Mouse (Mus musculus): ENCODE data around the gene Acbd4. TPM values are rescaled to one million over a fixed set of nuclear protein-coding genes. Genes with fewer than 3 reads are reported as not detected.

The Acbd4 gene
- polyA plus RNA-seq, 1 experiment, result 17.9 TPM

GRCm38 (mm10) chr11:103158621-103159478 is 57.4 kb downstream of the Acbd4 start:
- H3K4me1 ChIP-seq (ENCODE audit: control insufficient read depth, insufficient read depth, insufficient read length), result no peaks in the 10 kb centered on the region; the same call in 1 of the 2 replicates
- 14% methylated on average over 25 of the region's 25 CpGs for WGBS
- H3K27ac ChIP-seq (ENCODE audit: insufficient read depth, low read length), result no peak overlapping the region
- TF ChIP-seq CTCF (IDR thresholded peaks at IDR 0.05; ENCODE audit: extremely low read depth, insufficient read depth, insufficient read length, insufficient replicate concordance) (peak; percentile 100), POLR2A (IDR thresholded peaks at IDR 0.05; ENCODE audit: low read depth, low read length) (no peak)
- H3K4me3 ChIP-seq (ENCODE audit: extremely low read depth, insufficient read depth, insufficient read length), result no peak overlapping the region
- H3K27me3 ChIP-seq (ENCODE audit: control insufficient read depth, insufficient read depth, low read length), result no peaks in the 10 kb centered on the region
- no peaks in the 10 kb centered on the region for H3K36me3 ChIP-seq (ENCODE audit: control insufficient read depth, insufficient read depth, low read length)
- DNase-seq (ENCODE audit: low read depth in 1 of 2, low spot score in 2 of 2), result peak; percentile 67 to 91

DNA sequence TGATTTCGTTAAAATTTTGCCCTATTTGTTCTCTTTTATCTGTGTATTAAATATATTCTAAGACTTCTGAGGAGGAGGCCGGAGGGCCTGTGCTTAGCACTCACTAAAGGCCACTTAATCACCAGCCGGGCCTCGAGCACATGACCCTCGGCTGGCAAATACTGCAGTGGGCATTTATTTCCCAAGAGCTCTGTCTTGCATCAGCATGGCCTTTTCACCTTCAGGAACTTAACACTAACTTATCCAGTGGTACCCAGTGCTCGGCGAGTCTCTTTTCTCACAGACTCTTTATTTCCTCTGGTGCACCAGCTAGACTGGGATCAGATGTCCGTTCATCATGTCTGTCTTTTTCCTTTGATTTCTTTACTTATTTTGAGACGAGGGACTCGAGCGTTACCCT is 59.3 kb downstream of the Acbd4 start:
- no peaks in the 10 kb centered on the region; the same call in 1 of the 2 replicates for H3K4me1 ChIP-seq (ENCODE audit: control insufficient read depth, insufficient read depth, insufficient read length)
- H3K4me3 ChIP-seq (ENCODE audit: extremely low read depth, insufficient read depth, insufficient read length), result no peak overlapping the region
- 93% methylated on average over 11 of the region's 11 CpGs for WGBS
- H3K27me3 ChIP-seq (ENCODE audit: control insufficient read depth, insufficient read depth, low read length), result no peaks in the 10 kb centered on the region
- H3K27ac ChIP-seq (ENCODE audit: insufficient read depth, low read length), result no peak overlapping the region
- H3K36me3 ChIP-seq (ENCODE audit: control insufficient read depth, insufficient read depth, low read length), result no peaks in the 10 kb centered on the region
- TF ChIP-seq POLR2A (IDR thresholded peaks at IDR 0.05; ENCODE audit: low read depth, low read length) (no peak), CTCF (IDR thresholded peaks at IDR 0.05; ENCODE audit: extremely low read depth, insufficient read depth, insufficient read length, insufficient replicate concordance) (no peak)
- no peak for DNase-seq (ENCODE audit: low read depth in 1 of 2, low spot score in 2 of 2)

GRCm38 (mm10) chr11:103161449-103161848 is 60.0 kb downstream of the Acbd4 start:
- TF ChIP-seq POLR2A (IDR thresholded peaks at IDR 0.05; ENCODE audit: low read depth, low read length), result no peak
- TF ChIP-seq CTCF (IDR thresholded peaks at IDR 0.05; ENCODE audit: extremely low read depth, insufficient read depth, insufficient read length, insufficient replicate concordance), result no peak
- no peak for DNase-seq (ENCODE audit: low read depth in 1 of 2, low spot score in 2 of 2)

More at GRCm38 (mm10) chr11:103161449-103161848, 60.0 kb downstream of the Acbd4 start:
- Histone ChIP-seq H3K27ac (ENCODE audit: insufficient read depth, low read length) (no peak overlapping the region), H3K36me3 (ENCODE audit: control insufficient read depth, insufficient read depth, low read length) (no peaks in the 10 kb centered on the region), H3K4me3 (ENCODE audit: extremely low read depth, insufficient read depth, insufficient read length) (no peak overlapping the region), H3K27me3 (ENCODE audit: control insufficient read depth, insufficient read depth, low read length) (no peaks in the 10 kb centered on the region), H3K4me1 (ENCODE audit: control insufficient read depth, insufficient read depth, insufficient read length) (no peaks in the 10 kb centered on the region; the same call in 1 of the 2 replicates)
- WGBS, result 86% methylated on average over 7 of the region's 7 CpGs

Other genes starting within 250 kb of the Acbd4 start
- 119 and 134 TPM in 2 replicates for gene Eftud2, start 220.7 kb upstream of the Acbd4 start, polyA plus RNA-seq (2012; rRNA removed)
- gene Ccdc103, start 220.5 kb upstream of the Acbd4 start, polyA plus RNA-seq (2012; rRNA removed), result 0.12 TPM in 1 of 2 replicates, not detected in the other
- gene Fam187a, start 216.5 kb upstream of the Acbd4 start, polyA plus RNA-seq (2012; rRNA removed), result not detected in 2 replicates
- 1.7 and 1.8 TPM in 2 replicates for gene Gfap, start 200.8 kb upstream of the Acbd4 start, polyA plus RNA-seq (2012; rRNA removed)
- gene Kif18b, start 176.6 kb upstream of the Acbd4 start, polyA plus RNA-seq (2012; rRNA removed), result 7.0 and 8.9 TPM in 2 replicates
- gene C1ql1, start 155.0 kb upstream of the Acbd4 start, polyA plus RNA-seq (2012; rRNA removed), result not detected in 2 replicates
- 23.4 and 23.9 TPM in 2 replicates for gene Nmt1, start 73.5 kb upstream of the Acbd4 start, polyA plus RNA-seq (2012; rRNA removed)
- gene Dcakd, start 73.3 kb upstream of the Acbd4 start, polyA plus RNA-seq (2012; rRNA removed), result 24.7 and 34.9 TPM in 2 replicates
- 4.7 TPM in 2 replicates for gene Plcd3, start within 50 bp of the Acbd4 start, polyA plus RNA-seq (2012; rRNA removed)
- 10.3 and 11.2 TPM in 2 replicates for gene Hexim1, start 14.5 kb downstream of the Acbd4 start, polyA plus RNA-seq (2012; rRNA removed)
- 2.3 and 3.0 TPM in 2 replicates for gene Hexim2, start 30.7 kb downstream of the Acbd4 start, polyA plus RNA-seq (2012; rRNA removed)
- 137 and 147 TPM in 2 replicates for gene Fmnl1, start 69.4 kb downstream of the Acbd4 start, polyA plus RNA-seq (2012; rRNA removed)
- gene 1700023F06Rik, start 106.9 kb downstream of the Acbd4 start, polyA plus RNA-seq (2012; rRNA removed), result not detected in 2 replicates
- not detected in 2 replicates for gene Spata32, start 116.8 kb downstream of the Acbd4 start, polyA plus RNA-seq (2012; rRNA removed)
- gene Map3k14, start 165.8 kb downstream of the Acbd4 start, polyA plus RNA-seq (2012; rRNA removed), result 49.6 and 57.7 TPM in 2 replicates

All from spleen, adult 2 months (tissue).